ENCODE assay signal across 8 mouse cellular contexts in the genomic region with DNA sequence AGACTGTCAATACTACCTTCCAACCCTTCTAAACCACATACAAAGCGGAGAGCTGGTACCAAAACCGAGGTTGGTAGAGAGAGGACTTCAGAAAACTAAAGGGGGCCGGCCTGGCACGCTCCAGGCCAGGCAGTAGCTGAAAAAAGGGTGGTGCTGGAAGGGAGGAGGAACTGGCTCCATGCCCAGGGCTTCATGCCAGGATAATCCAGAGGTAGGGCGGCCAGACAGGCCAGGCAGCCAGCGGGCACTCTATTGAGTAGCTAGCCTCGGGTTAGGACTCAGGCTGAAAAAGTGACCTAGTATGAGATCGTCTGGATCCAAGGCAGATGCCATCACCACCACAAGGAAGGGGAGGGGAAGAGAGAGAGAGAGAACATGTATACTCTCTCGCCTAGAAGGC. TPM values are rescaled to one million over a fixed set of nuclear protein-coding genes. Genes with fewer than 3 reads are reported as not detected.
DNase-seq lines count a peak whose midpoint lies in the region; ATAC-seq lines count a peak whose summit lies in the region.

No protein-coding gene starts in this region.

- peak overlapping the region; percentile 30; the same call in 1 of the 2 replicates for H3K4me2 ChIP-seq in liver, embryonic 15.5 days

- WGBS in liver, embryonic 15.5 days (ENCODE audit: insufficient replicate concordance), result 44% methylated on average over 9 of the region's 9 CpGs

- H3K9me3 ChIP-seq in liver, embryonic 15.5 days (replicated peaks), result no peaks in the 10 kb centered on the region

- H3K4me3 ChIP-seq in liver, embryonic 15.5 days (replicated peaks), result no peak overlapping the region

- H3K27ac ChIP-seq in liver, embryonic 15.5 days (replicated peaks), result peak overlapping the region; percentile 62

- no peaks in the 10 kb centered on the region for H3K36me3 ChIP-seq in liver, embryonic 15.5 days (replicated peaks)

- 0 out of 2 replicates have a peak, but pooled peaks have one; percentile 9 for ATAC-seq in liver, embryonic 15.5 days (ENCODE audit: insufficient read depth)

- H3K27me3 ChIP-seq in liver, embryonic 15.5 days, result no peaks in the 10 kb centered on the region

- DNase-seq in MN1 (ENCODE audit: low spot score), result peak; percentile 80
- DNase-seq in adrenal gland, postnatal 25 days, result peak; percentile 85
- DNase-seq in heart, adult 18-20 months, result peak; percentile 68 to 76
- peak; percentile 82 for DNase-seq in kidney, adult 11 months
- peak; percentile 72 for DNase-seq in ovary, postnatal 36 days (ENCODE audit: low spot score)
- DNase-seq in embryo, embryonic 10.5 days (ENCODE audit: low spot score), result no peak
- DNase-seq in cerebellum, adult 9-11 months, result no peak

- peaks cover 56% of the 10 kb centered on the region for H3K4me1 ChIP-seq in liver, embryonic 15.5 days (replicated peaks)

- H3K9ac ChIP-seq in liver, embryonic 15.5 days, result peak overlapping the region; percentile 23; the same call in 1 of the 2 replicates

RNA-seq across cellular contexts. Expression of a gene that starts 17.2 kb away (rescaled TPM):
- 3.9 and 5.1 TPM in 2 replicates for total RNA-seq in adrenal gland, postnatal 25 days (2021)
- total RNA-seq in heart, adult 18-20 months (2021), result under 1 TPM; 0.05 to 0.35 TPM
- 11.9 and 12.9 TPM in 2 replicates for polyA plus RNA-seq in liver, embryonic 15.5 days (2015; fragmentation: Nextera tagmentation; extraction: Ambion mirVana)

RNA-seq across cellular contexts. Expression of a gene that starts 35.8 kb away (rescaled TPM):
- not detected in 2 replicates for total RNA-seq in adrenal gland, postnatal 25 days (2021)
- total RNA-seq in heart, adult 18-20 months (2021), result not detected
- polyA plus RNA-seq in liver, embryonic 15.5 days (2015; fragmentation: Nextera tagmentation; extraction: Ambion mirVana), result not detected in 2 replicates

RNA-seq across cellular contexts. Expression of a gene that starts 46.2 kb away (rescaled TPM):
- total RNA-seq in adrenal gland, postnatal 25 days (2021), result 85.0 and 87.0 TPM in 2 replicates
- total RNA-seq in heart, adult 18-20 months (2021), result 10 to 100 TPM; 43.6 to 44.9 TPM
- polyA plus RNA-seq in liver, embryonic 15.5 days (2015; fragmentation: Nextera tagmentation; extraction: Ambion mirVana), result 61.1 and 64.2 TPM in 2 replicates

Comparison
In these comparisons a context has a peak if more than half of its experiments do, and no peak if none do; other contexts are left out.
1. DNase-seq: peak in MN1 (single experiment), adrenal gland, postnatal 25 days (single experiment), heart, adult 18-20 months (2 of 2), kidney, adult 11 months (single experiment) and ovary, postnatal 36 days (single experiment); none in embryo, embryonic 10.5 days (single experiment) and cerebellum, adult 9-11 months (single experiment).